Mouse (Mus musculus) ES-Bruce4 (cell line): ENCODE data around the gene Tmem72.

Experiments
- CTCF ChIP-seq: IDR thresholded peaks from one replicate; pipeline ENCODE4 v1.8.1; 2011; ENCODE audit warnings: low read depth, low read length
- EP300 ChIP-seq: IDR thresholded peaks from 2 replicates; pipeline ENCODE4 v1.6.1; 2011; ENCODE audit warnings: low read depth, low read length; ENCODE audit not compliant: insufficient read depth
- POLR2A ChIP-seq: IDR thresholded peaks from one replicate; pipeline ENCODE4 v1.8.1; 2011; ENCODE audit warnings: low read length; ENCODE audit not compliant: insufficient read depth

GRCm38 (mm10) chr6:116643881-116644280, 72.8 kb downstream of the Tmem72 start:
- no peak for TF ChIP-seq CTCF
- TF ChIP-seq POLR2A, result no peak
- no peak for TF ChIP-seq EP300
